Mouse (Mus musculus) liver, adult 2 months (tissue): Measurements from ENCODE around the gene Fndc3b. TPM values are rescaled to one million over a fixed set of nuclear protein-coding genes. Genes with fewer than 3 reads are reported as not detected.

Source experiments
- DNase-seq: peaks from one replicate; pipeline ENCODE4 v3.0.0-alpha.2; 2011; ENCODE audit warnings: low read depth, low spot score; ENCODE audit errors: extremely low read depth
- H3K27ac ChIP-seq: fragments of 200-500 bp; replicated peaks from 2 replicates; pipeline ENCODE4 v1.5.1; 2012; ENCODE audit warnings: low read depth, mild to moderate bottlenecking, control low read depth, inconsistent platforms, low read length; ENCODE audit not compliant: insufficient read depth
- H3K27me3 ChIP-seq: fragments of 200-500 bp; 2 replicates; pipeline ENCODE4 v1.6.1; 2012; ENCODE audit warnings: mild to moderate bottlenecking, moderate library complexity, low read length, inconsistent platforms; ENCODE audit not compliant: control insufficient read depth, insufficient read depth
- H3K36me3 ChIP-seq: fragments of 200-500 bp; 2 replicates; pipeline ENCODE4 v1.6.1; 2012; ENCODE audit warnings: low read length, inconsistent platforms; ENCODE audit not compliant: control insufficient read depth, insufficient read depth
- H3K4me1 ChIP-seq: fragments of 200-500 bp; 2 replicates; pipeline ENCODE4 v1.6.1; 2011; ENCODE audit warnings: low read length; ENCODE audit not compliant: control insufficient read depth, insufficient read depth
- H3K4me3 ChIP-seq: fragments of 200-500 bp; 2 replicates; pipeline ENCODE4 v1.5.1; 2011; ENCODE audit warnings: low read depth, mild to moderate bottlenecking, control low read depth, low read length, moderate library complexity; ENCODE audit not compliant: insufficient read depth
- H3K79me2 ChIP-seq: fragments of 200-500 bp; 2 replicates; pipeline ENCODE4 v1.6.1; 2012; ENCODE audit warnings: inconsistent platforms, mild to moderate bottlenecking, low read length, moderate library complexity; ENCODE audit not compliant: control insufficient read depth, insufficient read depth
- H3K9ac ChIP-seq: fragments of 200-500 bp; 2 replicates; pipeline ENCODE4 v1.6.1; 2012; ENCODE audit warnings: low read depth, mild to moderate bottlenecking, control low read depth, inconsistent platforms, low read length
- CTCF ChIP-seq: fragments of 200-500 bp; IDR thresholded peaks from 2 replicates; pipeline ENCODE4 v1.5.1; 2011; ENCODE audit warnings: low read depth, low read length, control low read depth
- POLR2A ChIP-seq: fragments of 200-500 bp; IDR thresholded peaks from 2 replicates; pipeline ENCODE4 v1.6.1; 2011; ENCODE audit warnings: low read length, control low read depth; ENCODE audit not compliant: insufficient read depth; ENCODE audit errors: extremely low read depth
- WGBS: fragments of 180-500 bp; shearing (Covaris S2); methylation state at CpG from one replicate; pipeline ENCODE4 v1.1.7; 2018; 5-methylcytosine and 5-hydroxymethylcytosine counted together
- polyA plus RNA-seq: library from polyadenylated mRNA; depleted of rRNA; stranded (reverse); fragments of >200 nt; gene quantifications from 2 replicates; pipeline ENCODE4 v1.2.3, GENCODE M21; 2012
- total RNA-seq: library from RNA; depleted of rRNA; stranded (reverse); fragments of >200 nt; gene quantifications from 2 replicates; pipeline ENCODE4 v1.2.3, GENCODE M21; 2014

Fndc3b gene
- total and polyA plus RNA-seq, 2 experiments: 3.3 to 9.4 TPM

- H3K4me1 ChIP-seq: peaks cover 12% of the 10 kb centered on the region
- H3K27me3 ChIP-seq: no peaks in the 10 kb centered on the region
- no peak for TF ChIP-seq CTCF
- TF ChIP-seq POLR2A: no peak
- DNase-seq: no peak
- no peak overlapping the region for H3K4me3 ChIP-seq
- no peak overlapping the region for H3K9ac ChIP-seq
- WGBS: 73% methylated on average over 4 of the region's 4 CpGs
- H3K36me3 ChIP-seq: no peaks in the 10 kb centered on the region
- no peak overlapping the region for H3K27ac ChIP-seq
- peaks cover 51% of the 10 kb centered on the region for H3K79me2 ChIP-seq
Observed at GRCm38 (mm10) chr3:27658198-27658763, 52.8 kb downstream of the Fndc3b start.

- H3K79me2 ChIP-seq: peaks cover 56% of the 10 kb centered on the region
- H3K36me3 ChIP-seq: no peaks in the 10 kb centered on the region
- H3K4me1 ChIP-seq: peaks cover 7% of the 10 kb centered on the region
- no peak for TF ChIP-seq POLR2A
- TF ChIP-seq CTCF: no peak
- H3K27ac ChIP-seq: no peak overlapping the region
- no peak overlapping the region for H3K4me3 ChIP-seq
- no peak for DNase-seq
- H3K9ac ChIP-seq: no peak overlapping the region
- 26% methylated on average over 7 of the region's 7 CpGs for WGBS
- H3K27me3 ChIP-seq: no peaks in the 10 kb centered on the region
Observed at GRCm38 (mm10) chr3:27656764-27657390, 54.2 kb downstream of the Fndc3b start.

- no peak for DNase-seq
- H3K79me2 ChIP-seq: peaks cover 55% of the 10 kb centered on the region
- no peak for TF ChIP-seq CTCF
- TF ChIP-seq POLR2A: no peak
- no peak overlapping the region for H3K4me3 ChIP-seq
- no peak overlapping the region for H3K9ac ChIP-seq
- peaks cover 7% of the 10 kb centered on the region for H3K4me1 ChIP-seq
- no peak overlapping the region for H3K27ac ChIP-seq
- no peaks in the 10 kb centered on the region for H3K36me3 ChIP-seq
- WGBS: 51% methylated on average over 4 of the region's 4 CpGs
- no peaks in the 10 kb centered on the region for H3K27me3 ChIP-seq
Observed at GRCm38 (mm10) chr3:27655673-27656072, 55.4 kb downstream of the Fndc3b start.

GRCm38 (mm10) chr3:27655042-27655441, 56.1 kb downstream of the Fndc3b start:
- WGBS: 76% methylated on average over 11 of the region's 11 CpGs
- Histone ChIP-seq H3K79me2 (peaks cover 51% of the 10 kb centered on the region), H3K4me3 (no peak overlapping the region), H3K36me3 (no peaks in the 10 kb centered on the region), H3K9ac (no peak overlapping the region), H3K27me3 (no peaks in the 10 kb centered on the region), H3K27ac (no peak overlapping the region), H3K4me1 (peaks cover 7% of the 10 kb centered on the region)
- TF ChIP-seq CTCF (no peak), POLR2A (no peak)
- no peak for DNase-seq

GRCm38 (mm10) chr3:27652451-27653011, 58.6 kb downstream of the Fndc3b start:
- Histone ChIP-seq H3K36me3 (no peaks in the 10 kb centered on the region), H3K27me3 (no peaks in the 10 kb centered on the region), H3K27ac (no peak overlapping the region), H3K4me3 (no peak overlapping the region), H3K9ac (no peak overlapping the region), H3K4me1 (peaks cover 6% of the 10 kb centered on the region), H3K79me2 (peaks cover 42% of the 10 kb centered on the region; the same call in 1 of the 2 replicates)
- DNase-seq: no peak
- TF ChIP-seq POLR2A (no peak), CTCF (no peak)
- WGBS: 64% methylated on average over 9 of the region's 9 CpGs

GRCm38 (mm10) chr3:27651731-27652130, 59.4 kb downstream of the Fndc3b start:
- Histone ChIP-seq H3K4me3 (no peak overlapping the region), H3K79me2 (peaks cover 39% of the 10 kb centered on the region; the same call in 1 of the 2 replicates), H3K27ac (no peak overlapping the region), H3K27me3 (no peaks in the 10 kb centered on the region), H3K4me1 (peaks cover 4% of the 10 kb centered on the region; the same call in 1 of the 2 replicates), H3K9ac (no peak overlapping the region), H3K36me3 (no peaks in the 10 kb centered on the region)
- TF ChIP-seq POLR2A (no peak), CTCF (no peak)
- 76% methylated on average over 6 of the region's 6 CpGs for WGBS
- DNase-seq: no peak
